Mouse (Mus musculus): ENCODE data around the gene Gas7. TPM values are rescaled to one million over a fixed set of nuclear protein-coding genes. Genes with fewer than 3 reads are reported as not detected.

Gene Gas7
- polyA plus RNA-seq, 2 experiments = 9.8 to 18.2 TPM

- Histone ChIP-seq H3K4me3 (replicated peaks; ENCODE audit: low read length) (no peak overlapping the region), H3K9me3 (ENCODE audit: control insufficient read depth, low read length) (no peaks in the 10 kb centered on the region), H3K36me3 (ENCODE audit: control insufficient read depth, insufficient read depth, low read length) (no peaks in the 10 kb centered on the region), H3K4me1 (ENCODE audit: control insufficient read depth, insufficient read depth, low read length) (no peaks in the 10 kb centered on the region), H3K4me2 (replicated peaks; ENCODE audit: low read depth, low read length, severe bottlenecking) (no peak overlapping the region), H3K27ac (replicated peaks; ENCODE audit: low read depth, low read length) (no peak overlapping the region), H3K27me3 (ENCODE audit: control insufficient read depth, insufficient read depth, low read length) (no peaks in the 10 kb centered on the region), H3K9ac (ENCODE audit: low read depth, low read length, severe bottlenecking) (no peak overlapping the region)
- ATAC-seq (ENCODE audit: low FRiP score, low read depth) (no peak), DNase-seq (ENCODE audit: low spot score) (no peak)
- WGBS = 87% methylated on average over 4 of the region's 4 CpGs
- no peak for TF ChIP-seq POLR2A (IDR thresholded peaks at IDR 0.05; ENCODE audit: borderline replicate concordance, extremely low read depth, insufficient read depth, insufficient read length)
Measured at GRCm38 (mm10) chr11:67712976-67713375, 257.7 kb downstream of the Gas7 start.

DNA sequence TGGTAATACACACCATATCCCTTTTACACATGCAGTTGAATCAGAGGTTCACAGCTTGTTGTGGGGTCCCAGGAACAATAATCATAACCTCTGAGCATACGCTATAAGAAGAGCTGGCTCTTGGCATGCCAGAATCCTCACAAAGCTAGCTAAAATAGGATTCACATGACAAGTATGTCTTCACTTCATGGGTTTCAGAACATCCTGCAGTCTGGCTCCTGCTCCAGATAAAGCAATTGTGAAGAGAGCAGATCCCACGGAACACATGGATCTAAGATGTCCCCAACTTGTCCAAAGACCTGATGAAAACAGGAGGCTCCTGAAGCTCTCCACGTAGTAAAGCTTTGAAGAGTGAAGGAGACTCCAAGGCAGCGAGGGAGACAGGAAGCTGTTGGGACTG lies 260.1 kb downstream of the Gas7 start:
- Histone ChIP-seq H3K4me1 (ENCODE audit: control insufficient read depth, insufficient read depth, low read length) (no peaks in the 10 kb centered on the region), H3K9ac (ENCODE audit: low read depth, low read length, severe bottlenecking) (no peak overlapping the region), H3K9me3 (ENCODE audit: control insufficient read depth, low read length) (no peaks in the 10 kb centered on the region), H3K36me3 (ENCODE audit: control insufficient read depth, insufficient read depth, low read length) (no peaks in the 10 kb centered on the region), H3K4me3 (replicated peaks; ENCODE audit: low read length) (no peak overlapping the region), H3K27me3 (ENCODE audit: control insufficient read depth, insufficient read depth, low read length) (no peaks in the 10 kb centered on the region), H3K27ac (replicated peaks; ENCODE audit: low read depth, low read length) (no peak overlapping the region), H3K4me2 (replicated peaks; ENCODE audit: low read depth, low read length, severe bottlenecking) (no peak overlapping the region)
- no peak for TF ChIP-seq POLR2A (IDR thresholded peaks at IDR 0.05; ENCODE audit: borderline replicate concordance, extremely low read depth, insufficient read depth, insufficient read length)
- WGBS = 86% methylated on average over 4 of the region's 4 CpGs
- ATAC-seq (ENCODE audit: low FRiP score, low read depth) (no peak), DNase-seq (ENCODE audit: low spot score) (no peak)

GRCm38 (mm10) chr11:67721485-67721884 lies 266.2 kb downstream of the Gas7 start:
- 92% methylated on average over 5 of the region's 5 CpGs for WGBS
- no peaks in the 10 kb centered on the region for H3K27me3 ChIP-seq (ENCODE audit: control insufficient read depth, insufficient read depth, low read length)
- DNase-seq (ENCODE audit: low spot score) (no peak), ATAC-seq (ENCODE audit: low FRiP score, low read depth) (no peak)
- TF ChIP-seq POLR2A (IDR thresholded peaks at IDR 0.05; ENCODE audit: borderline replicate concordance, extremely low read depth, insufficient read depth, insufficient read length) = no peak
- H3K4me2 ChIP-seq (replicated peaks; ENCODE audit: low read depth, low read length, severe bottlenecking) = no peak overlapping the region
- H3K36me3 ChIP-seq (ENCODE audit: control insufficient read depth, insufficient read depth, low read length) = no peaks in the 10 kb centered on the region
- H3K4me3 ChIP-seq (replicated peaks; ENCODE audit: low read length) = no peak overlapping the region
- no peak overlapping the region for H3K9ac ChIP-seq (ENCODE audit: low read depth, low read length, severe bottlenecking)
- H3K27ac ChIP-seq (replicated peaks; ENCODE audit: low read depth, low read length) = no peak overlapping the region
- no peaks in the 10 kb centered on the region for H3K4me1 ChIP-seq (ENCODE audit: control insufficient read depth, insufficient read depth, low read length)
- no peaks in the 10 kb centered on the region for H3K9me3 ChIP-seq (ENCODE audit: control insufficient read depth, low read length)

DNA sequence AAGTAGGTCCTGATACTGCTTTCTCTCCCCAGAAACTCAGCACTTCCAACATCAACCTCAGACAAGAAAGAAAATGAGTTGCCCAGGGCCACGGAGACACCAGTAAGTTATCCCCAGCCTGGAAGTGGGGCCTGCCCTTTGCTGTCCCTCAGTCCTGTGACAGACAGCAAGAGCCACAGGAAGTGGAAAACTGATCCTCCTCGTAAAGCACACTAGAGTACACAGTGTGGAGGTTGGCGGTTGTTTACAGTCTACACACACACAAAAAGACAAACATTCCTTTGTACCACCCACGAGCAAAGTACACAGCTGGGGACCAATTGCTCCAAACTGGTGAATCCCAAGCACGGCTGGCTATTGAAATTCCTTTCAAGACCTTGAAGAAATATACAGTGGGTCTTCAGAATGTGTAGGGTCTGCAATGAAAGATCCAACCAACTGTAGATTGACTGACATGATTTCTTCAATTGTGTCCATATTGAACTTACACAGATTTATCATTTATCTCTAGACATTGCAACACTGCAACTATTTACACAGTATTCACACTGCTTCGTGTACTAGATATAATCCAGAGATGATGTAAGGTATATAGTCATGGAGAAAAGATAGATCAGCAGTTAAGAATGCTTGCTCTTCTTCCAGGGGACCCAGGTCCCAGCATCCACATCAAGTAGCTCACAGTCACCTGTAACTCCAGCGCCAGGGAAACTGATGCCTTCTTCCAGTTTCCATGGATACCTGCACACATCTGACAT lies 267.3 kb downstream of the Gas7 start:
- Histone ChIP-seq H3K9ac (ENCODE audit: low read depth, low read length, severe bottlenecking) (no peak overlapping the region), H3K36me3 (ENCODE audit: control insufficient read depth, insufficient read depth, low read length) (no peaks in the 10 kb centered on the region), H3K27me3 (ENCODE audit: control insufficient read depth, insufficient read depth, low read length) (no peaks in the 10 kb centered on the region), H3K4me1 (ENCODE audit: control insufficient read depth, insufficient read depth, low read length) (no peaks in the 10 kb centered on the region), H3K4me2 (replicated peaks; ENCODE audit: low read depth, low read length, severe bottlenecking) (no peak overlapping the region), H3K27ac (replicated peaks; ENCODE audit: low read depth, low read length) (no peak overlapping the region), H3K9me3 (ENCODE audit: control insufficient read depth, low read length) (no peaks in the 10 kb centered on the region), H3K4me3 (replicated peaks; ENCODE audit: low read length) (no peak overlapping the region)
- DNase-seq (ENCODE audit: low spot score) = no peak
- no peak for ATAC-seq (ENCODE audit: low FRiP score, low read depth)
- WGBS = 64% methylated on average over 7 of the region's 7 CpGs
- no peak for TF ChIP-seq POLR2A (IDR thresholded peaks at IDR 0.05; ENCODE audit: borderline replicate concordance, extremely low read depth, insufficient read depth, insufficient read length)

DNA sequence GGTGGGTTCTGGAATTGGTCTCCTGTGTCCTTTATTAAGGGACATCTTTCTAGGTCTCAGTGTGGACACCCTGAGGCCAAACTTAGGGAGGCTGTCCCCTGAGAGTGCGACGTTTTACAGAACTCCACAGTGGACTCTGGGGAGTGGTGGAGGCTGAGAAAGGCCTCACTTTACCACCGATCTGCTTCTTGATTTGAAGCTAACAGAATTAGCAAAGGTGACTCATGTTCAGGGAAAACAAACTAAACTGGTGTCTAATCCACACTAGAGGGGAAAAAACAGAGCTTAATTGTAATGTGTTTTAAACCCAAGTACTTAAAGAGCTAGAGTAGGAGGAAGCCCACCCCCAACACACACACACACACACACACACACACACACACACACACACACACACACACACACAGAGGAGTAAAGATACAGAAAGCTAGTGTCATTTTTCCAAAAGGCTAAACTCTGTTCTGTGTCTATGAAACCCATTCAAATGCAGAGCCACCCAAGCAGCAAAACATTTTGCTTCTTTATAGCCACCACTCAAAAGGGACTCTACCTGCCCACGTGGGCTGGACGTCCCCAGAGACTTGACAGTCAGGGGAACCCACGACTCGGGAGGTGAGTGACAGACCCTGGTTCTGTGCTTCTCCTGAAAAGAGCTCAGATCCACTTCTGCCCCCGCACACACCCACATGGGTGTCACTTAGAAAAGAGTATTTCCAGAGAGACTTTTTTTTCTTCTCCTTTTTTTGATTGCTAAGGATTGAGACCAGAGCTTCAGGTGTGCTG lies 268.2 kb downstream of the Gas7 start:
- no peak for ATAC-seq (ENCODE audit: low FRiP score, low read depth)
- Histone ChIP-seq H3K27me3 (ENCODE audit: control insufficient read depth, insufficient read depth, low read length) (no peaks in the 10 kb centered on the region), H3K4me2 (replicated peaks; ENCODE audit: low read depth, low read length, severe bottlenecking) (no peak overlapping the region), H3K4me3 (replicated peaks; ENCODE audit: low read length) (no peak overlapping the region), H3K36me3 (ENCODE audit: control insufficient read depth, insufficient read depth, low read length) (no peaks in the 10 kb centered on the region), H3K9me3 (ENCODE audit: control insufficient read depth, low read length) (no peaks in the 10 kb centered on the region), H3K4me1 (ENCODE audit: control insufficient read depth, insufficient read depth, low read length) (no peaks in the 10 kb centered on the region), H3K9ac (ENCODE audit: low read depth, low read length, severe bottlenecking) (no peak overlapping the region), H3K27ac (replicated peaks; ENCODE audit: low read depth, low read length) (no peak overlapping the region)
- no peak for TF ChIP-seq POLR2A (IDR thresholded peaks at IDR 0.05; ENCODE audit: borderline replicate concordance, extremely low read depth, insufficient read depth, insufficient read length)
- no peak for DNase-seq (ENCODE audit: low spot score)
- WGBS = 73% methylated on average over 8 of the region's 8 CpGs

Measured in limb, embryonic 14.5 days (tissue).